Mouse (Mus musculus): ENCODE data around the gene Map1b.

The Map1b gene

DNA sequence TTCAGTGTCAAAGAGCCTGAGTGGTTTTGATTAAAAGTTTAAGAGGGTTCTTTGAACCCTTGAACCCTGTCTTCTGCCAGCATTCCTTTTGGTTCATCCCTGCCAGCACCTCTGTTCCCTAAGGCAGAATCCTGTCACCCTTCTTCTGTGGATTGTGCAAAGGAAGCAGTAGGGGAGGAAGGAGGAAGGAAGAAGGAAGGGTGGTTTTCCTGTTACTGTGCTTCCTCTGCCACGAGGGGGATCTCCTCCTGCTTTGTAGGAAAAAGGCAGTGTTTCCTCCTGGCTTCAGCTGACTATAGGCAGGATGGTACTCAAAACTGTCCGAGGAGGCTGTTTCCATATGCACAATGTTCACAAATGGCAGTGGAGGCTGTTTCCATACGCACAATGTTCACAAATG lies 121.6 kb downstream of the Map1b start:
- no peak for DNase-seq

DNA sequence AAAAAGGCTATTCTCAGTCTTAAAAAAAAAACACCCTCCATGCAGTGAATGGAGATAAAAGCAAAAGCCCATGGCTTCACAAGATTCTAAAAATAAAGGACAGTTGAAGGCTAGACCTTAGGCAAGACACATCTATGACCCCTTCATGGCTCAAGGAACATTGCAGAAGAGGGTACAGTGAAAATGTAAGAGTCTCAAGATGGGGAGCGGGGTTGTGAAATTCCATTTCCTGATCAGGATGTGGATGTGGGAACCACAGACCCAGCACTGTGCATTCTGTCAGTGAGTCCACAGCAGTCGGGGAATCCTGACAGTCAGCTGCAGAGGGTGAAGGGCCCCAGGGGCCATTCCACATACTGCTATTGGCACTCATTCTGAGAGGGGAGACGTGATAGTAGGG lies 123.2 kb downstream of the Map1b start:
- DNase-seq, result no peak

DNA sequence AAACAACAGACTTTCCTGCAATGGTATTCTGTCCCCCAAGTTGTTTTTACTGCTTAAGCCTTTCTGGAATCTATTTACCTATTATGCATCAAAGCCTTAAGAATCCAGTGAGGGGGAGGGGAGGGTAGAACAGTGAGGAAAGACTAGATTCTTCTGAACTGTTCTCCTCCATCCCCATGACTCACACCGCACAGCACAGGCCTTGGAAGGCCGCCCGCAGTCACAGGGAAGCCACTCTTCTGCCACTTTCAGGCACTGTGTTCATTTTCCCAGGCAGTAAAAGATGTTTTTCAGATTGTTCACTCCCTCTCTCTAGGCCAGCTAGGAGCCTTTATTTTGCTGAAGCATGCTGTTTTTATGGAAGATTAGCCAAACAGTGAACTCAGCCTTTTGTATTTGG lies 124.9 kb downstream of the Map1b start:
- no peak for DNase-seq

DNA sequence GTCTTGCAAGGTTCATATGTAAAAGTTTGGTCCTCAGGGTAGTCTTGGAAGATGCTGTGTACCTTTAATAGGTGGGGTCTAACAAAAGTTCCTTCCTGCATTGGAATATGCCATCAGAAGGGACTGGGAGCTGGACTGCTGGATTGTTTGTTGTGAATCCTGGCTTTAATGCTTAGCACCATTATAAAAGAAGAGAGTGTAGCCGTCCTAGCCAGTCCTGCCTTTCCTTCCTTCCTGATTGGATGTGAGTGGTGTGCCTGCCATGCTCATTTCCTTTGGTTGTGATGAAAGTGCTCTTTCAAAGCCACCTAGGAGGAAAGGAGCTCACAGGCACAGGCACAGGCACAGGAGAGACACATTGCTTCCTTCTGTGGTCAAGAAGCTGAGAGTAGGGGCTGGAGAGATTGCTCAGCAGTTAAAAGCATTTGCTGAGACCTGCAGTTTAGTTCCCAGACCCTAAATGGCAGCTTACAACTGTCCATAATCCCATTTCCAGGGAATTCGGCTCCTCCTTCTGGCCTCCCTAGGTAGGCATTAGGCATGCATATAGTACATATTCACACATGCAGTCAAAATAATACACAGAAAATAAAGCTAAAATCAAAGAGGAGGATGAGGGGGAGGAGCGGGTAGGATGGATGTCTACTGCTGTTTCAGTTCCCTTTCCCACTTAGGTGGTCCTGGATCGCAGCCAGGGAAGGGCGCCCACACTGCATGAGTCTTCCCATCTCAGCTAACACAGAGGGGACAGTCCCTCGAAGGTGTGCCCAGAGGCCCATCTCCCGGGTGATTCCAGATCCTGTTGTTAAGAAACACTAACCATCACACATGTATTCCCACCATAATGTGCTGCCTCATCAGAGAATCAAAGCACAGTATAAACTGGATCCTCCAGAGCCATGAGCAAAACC lies 128.2 kb downstream of the Map1b start:
- no peak for DNase-seq

DNA sequence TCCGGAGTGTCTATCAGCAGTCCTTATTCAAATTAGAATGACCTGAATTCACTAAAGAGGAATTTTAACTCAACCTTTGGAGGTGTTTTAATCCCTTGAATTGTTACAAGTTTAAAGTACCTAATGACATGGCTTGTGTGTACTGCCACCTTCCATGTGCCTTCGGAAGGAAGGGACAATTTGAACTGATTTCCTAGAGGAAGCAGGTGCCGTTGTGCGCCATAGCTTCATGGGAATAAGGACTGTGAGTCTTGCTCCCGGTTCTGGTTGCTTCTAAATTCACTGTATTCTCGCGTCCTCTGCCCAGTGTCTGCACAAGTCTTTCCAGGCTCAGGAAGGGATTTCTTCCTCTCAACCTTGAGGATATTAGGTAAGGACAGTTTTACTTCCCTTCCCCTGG lies 130.0 kb downstream of the Map1b start:
- DNase-seq, result no peak

DNA sequence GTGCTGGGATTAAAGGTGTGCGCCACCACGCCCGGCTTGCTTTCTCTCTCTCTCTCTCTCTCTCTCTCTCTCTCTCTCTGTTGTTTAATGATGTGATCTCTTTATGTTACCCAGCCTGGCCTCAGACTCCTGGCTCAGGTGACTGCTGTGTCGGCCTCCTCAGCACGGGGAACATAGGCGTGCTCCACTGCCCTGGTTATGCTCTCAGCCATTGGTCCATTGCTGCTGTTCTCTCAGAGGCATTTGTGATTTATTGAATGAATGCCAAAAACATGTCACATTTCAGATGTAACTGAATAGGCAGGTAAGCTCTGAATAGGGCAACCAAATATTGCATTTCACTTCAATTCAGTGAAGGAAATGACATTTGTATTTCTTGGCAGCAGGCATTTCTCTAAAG lies 130.4 kb downstream of the Map1b start:
- no peak for DNase-seq

DNA sequence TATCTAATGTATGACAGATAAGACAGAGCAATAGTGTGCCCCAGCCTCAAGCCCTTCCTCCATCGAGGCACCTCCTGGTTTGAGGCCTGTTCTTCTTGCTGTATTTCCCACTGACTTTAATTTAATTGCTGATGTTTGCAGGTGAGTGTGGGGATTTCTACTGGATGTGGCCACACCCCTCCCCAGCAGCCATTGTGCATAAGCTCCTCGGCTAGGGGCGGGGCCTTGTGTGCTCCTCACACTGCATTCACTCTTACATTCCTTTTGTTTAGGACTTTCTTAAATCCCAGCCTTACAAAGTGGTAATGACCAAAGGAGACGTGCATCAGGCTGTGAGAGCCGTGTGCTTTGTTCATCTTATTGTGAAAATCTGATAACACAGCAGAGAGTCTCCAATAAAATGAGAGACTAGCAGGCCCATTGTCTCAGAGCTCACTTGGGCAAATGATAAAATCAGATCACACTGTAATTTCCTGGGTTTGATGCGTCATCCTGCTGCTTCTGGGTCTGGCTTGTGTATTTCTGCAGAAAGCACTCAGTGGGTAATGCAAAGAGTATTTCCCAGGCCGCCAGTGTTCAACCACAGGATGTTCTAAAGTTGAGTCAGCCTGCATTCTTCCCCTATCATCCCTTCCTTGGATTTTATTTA lies 131.7 kb downstream of the Map1b start:
- DNase-seq, result no peak

DNA sequence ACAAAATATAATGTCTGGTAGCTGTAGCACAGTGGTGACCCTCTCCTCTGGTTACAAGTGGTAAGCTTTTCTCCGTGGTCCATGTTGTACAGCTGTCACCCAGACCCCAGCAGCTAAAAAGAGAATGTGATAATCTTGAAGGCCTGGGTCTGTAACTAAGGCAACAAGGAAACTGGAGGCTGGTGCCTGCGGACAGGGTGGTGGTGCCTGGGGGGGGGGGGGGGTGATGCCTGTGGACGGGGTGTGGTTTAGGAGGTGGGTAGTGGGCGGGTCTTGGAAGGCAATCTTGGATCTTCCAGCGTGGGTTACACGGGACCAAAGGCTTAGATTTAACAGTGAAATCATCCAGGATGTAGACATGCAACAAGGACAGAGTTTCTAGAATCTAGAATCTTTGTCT lies 134.0 kb downstream of the Map1b start:
- DNase-seq, result no peak

DNA sequence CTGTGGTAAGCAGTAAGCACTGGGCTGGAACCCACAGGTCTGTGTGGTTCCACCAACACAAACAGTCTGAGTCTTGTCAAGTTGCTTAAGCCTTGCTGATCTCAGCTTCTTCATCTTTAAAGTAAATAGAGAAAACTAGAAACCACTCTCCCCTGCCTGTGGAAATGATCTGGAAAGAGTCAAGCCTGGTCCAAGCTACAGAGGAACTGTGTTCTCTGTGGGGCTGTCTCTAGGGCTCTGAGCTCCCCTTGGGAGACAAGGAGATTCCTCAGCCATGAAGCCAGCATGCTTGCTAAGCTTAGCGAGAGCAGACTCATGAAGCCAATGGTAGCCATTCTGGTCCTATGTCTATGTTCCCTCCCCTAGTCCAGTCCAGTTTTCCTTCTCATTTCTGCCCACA lies 138.1 kb downstream of the Map1b start:
- no peak for DNase-seq

DNA sequence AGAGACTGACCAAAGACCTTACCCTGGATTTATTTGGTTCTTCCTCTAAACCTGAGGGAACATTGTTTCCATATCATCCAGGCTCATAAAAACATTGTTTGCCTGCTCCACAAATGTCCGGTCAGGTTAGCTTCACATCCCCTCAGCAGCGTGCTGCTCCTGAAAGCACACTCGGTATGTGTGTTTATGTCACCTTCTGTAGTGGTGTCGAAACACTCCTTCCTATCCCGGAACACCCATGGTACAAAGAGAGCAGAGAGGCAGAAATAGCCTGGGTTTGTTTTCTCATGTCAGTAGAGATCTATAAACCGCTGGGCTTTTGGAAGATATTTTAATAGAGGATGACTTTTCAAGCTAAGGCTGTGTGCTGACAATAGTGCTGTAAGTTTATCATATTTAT lies 139.3 kb downstream of the Map1b start:
- DNase-seq, result no peak

DNA sequence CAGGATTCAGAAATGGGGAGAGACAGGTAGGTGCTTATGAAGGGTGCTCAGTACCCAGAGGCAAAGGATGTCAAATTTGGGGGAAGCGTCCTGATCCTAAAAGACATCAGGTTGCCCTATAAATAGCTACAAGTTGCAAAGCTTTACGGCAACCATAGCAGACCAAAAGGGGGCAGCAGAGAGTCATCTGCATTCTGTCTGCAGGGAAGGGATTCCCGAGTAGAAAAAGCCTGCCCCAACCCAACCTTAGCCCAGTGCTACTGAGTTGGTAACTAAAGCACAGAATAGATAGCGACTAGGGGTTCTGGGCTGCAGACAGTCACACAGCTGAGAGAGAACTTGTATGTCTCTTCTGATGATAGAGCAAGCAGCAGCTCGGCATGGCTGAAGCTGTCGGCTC lies 140.8 kb downstream of the Map1b start:
- DNase-seq, result peak; percentile 81

DNA sequence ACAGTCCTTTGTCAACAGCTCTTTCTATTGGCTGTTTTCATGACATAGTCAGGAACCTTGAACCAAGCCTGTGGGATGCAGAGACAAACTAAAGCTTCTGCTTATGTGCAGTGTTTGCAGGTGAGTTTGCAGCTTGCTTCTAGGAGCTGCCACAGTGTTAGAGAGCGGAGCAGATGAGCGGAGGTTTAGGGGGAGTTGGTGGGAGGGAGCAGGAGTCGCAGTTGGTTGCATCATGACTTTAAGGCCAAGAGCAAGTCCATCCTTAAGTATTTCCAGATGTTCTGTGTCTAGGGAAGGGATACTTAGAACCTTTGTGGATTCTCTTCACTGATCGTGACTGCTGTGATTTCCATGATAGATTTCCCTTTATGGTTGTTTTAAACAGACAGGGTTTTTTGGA lies 142.1 kb downstream of the Map1b start:
- DNase-seq, result no peak

DNA sequence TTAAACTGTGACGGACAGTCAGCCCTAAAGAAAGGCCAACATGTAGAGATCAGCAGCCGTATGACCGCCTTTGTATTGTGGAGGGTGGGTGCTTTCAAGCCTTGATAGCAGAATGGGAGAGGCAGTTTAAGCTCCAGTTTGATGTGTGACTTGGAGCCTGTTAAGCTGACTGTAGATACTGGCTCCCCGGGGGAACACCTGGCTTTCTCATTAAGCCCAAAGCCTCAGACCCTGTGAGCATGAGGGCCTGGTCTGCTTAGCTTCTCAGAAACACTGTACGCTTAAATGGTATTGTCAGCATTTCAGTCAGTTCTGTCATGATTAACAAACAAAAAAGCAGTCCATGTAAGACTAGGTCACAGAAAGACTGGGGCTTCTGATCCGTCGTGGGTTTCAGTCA lies 142.7 kb downstream of the Map1b start:
- no peak for DNase-seq

Data from thymus, postnatal 4 days (tissue).